In genomic region chr9:103473915-103474688, GRCm38 (mm10) we compare ENCODE assay signal across 9 mouse cellular contexts. TPM values are rescaled to one million over a fixed set of nuclear protein-coding genes. Genes with fewer than 3 reads are reported as not detected.
A peak's percentile ranks its signal among the peaks of the same experiment; 100 is the strongest.
DNase-seq lines count a peak whose midpoint lies in the region; ATAC-seq and TF ChIP-seq lines count a peak whose summit lies in the region.
"Had no signal": no experiment of that assay in that cellular context is flagged by ENCODE, and none has a peak within 500 bp of the region (broad histone marks: within the 10 kb centered on the region; RNA-seq: fewer than 3 reads in every experiment).

No protein-coding gene starts in this region.

- no peak overlapping the region for H3K9ac ChIP-seq in hindbrain, embryonic 16.5 days (ENCODE audit: low read depth, low read length)

- DNase-seq in heart, adult 11 months = peak; percentile 89
- no peak for DNase-seq in heart, postnatal 10 days
- DNase-seq in brain, adult 2 months (ENCODE audit: low read depth, low spot score) = peak; percentile 59
- DNase-seq in adrenal gland, postnatal 10 days = no peak
- no peak for DNase-seq in urinary bladder, postnatal 4 days (ENCODE audit: low spot score in 2 of 2)
- DNase-seq in cerebellum, adult 2 months = no peak

- no peak overlapping the region for H3K4me3 ChIP-seq in hindbrain, embryonic 16.5 days (ENCODE audit: low read length)
- peak overlapping the region; percentile 82 for H3K4me3 ChIP-seq in megakaryocyte, embryonic 14.5 days (replicated peaks)
- no peak overlapping the region for H3K4me3 ChIP-seq in cerebellum, adult 2 months (replicated peaks; ENCODE audit: insufficient read depth, low read depth, low read length)

- no peaks in the 10 kb centered on the region for H3K9me3 ChIP-seq in hindbrain, embryonic 16.5 days (ENCODE audit: control insufficient read depth, low read length)
- peaks cover 23% of the 10 kb centered on the region for H3K9me3 ChIP-seq in megakaryocyte, embryonic 14.5 days

- no peaks in the 10 kb centered on the region for H3K36me3 ChIP-seq in hindbrain, embryonic 16.5 days (ENCODE audit: control insufficient read depth, insufficient read depth, low read length)
- H3K36me3 ChIP-seq in megakaryocyte, embryonic 14.5 days (replicated peaks; ENCODE audit: low read length) = no peaks in the 10 kb centered on the region

- ATAC-seq in hindbrain, embryonic 16.5 days = peak; percentile 53

- peak overlapping the region; percentile 70; the same call in 1 of the 2 replicates for H3K27ac ChIP-seq in hindbrain, embryonic 16.5 days (ENCODE audit: low read depth, low read length)
- H3K27ac ChIP-seq in cerebellum, adult 2 months (ENCODE audit: insufficient read depth, low read length) = no peak overlapping the region
- H3K27ac ChIP-seq: macrophage had no signal

- no peak for TF ChIP-seq CTCF in cerebellum, adult 2 months (IDR thresholded peaks at IDR 0.05; ENCODE audit: borderline replicate concordance, insufficient read depth, low read depth, low read length)

- H3K4me1 ChIP-seq in hindbrain, embryonic 16.5 days (ENCODE audit: control insufficient read depth, insufficient read depth, low read depth, low read length) = peaks cover 16% of the 10 kb centered on the region
- peaks cover 39% of the 10 kb centered on the region for H3K4me1 ChIP-seq in megakaryocyte, embryonic 14.5 days
- no peaks in the 10 kb centered on the region for H3K4me1 ChIP-seq in cerebellum, adult 2 months (ENCODE audit: control insufficient read depth, insufficient read depth, low read length)

- WGBS in hindbrain, embryonic 16.5 days = 17% methylated on average over 13 of the region's 13 CpGs
- 43% methylated on average over 13 of the region's 13 CpGs for WGBS in cerebellum, adult 2 months

- peak overlapping the region; percentile 38 for H3K4me2 ChIP-seq in hindbrain, embryonic 16.5 days (ENCODE audit: low read length)

- H3K27me3 ChIP-seq in hindbrain, embryonic 16.5 days (replicated peaks; ENCODE audit: control insufficient read depth, insufficient read depth, low read length) = no peaks in the 10 kb centered on the region; the same call in 1 of the 2 replicates
- no peaks in the 10 kb centered on the region for H3K27me3 ChIP-seq in megakaryocyte, embryonic 14.5 days (replicated peaks)
- H3K27me3 ChIP-seq in cerebellum, adult 2 months (ENCODE audit: control insufficient read depth, insufficient read depth, low read length) = no peaks in the 10 kb centered on the region

- no peak for TF ChIP-seq POLR2A in cerebellum, adult 2 months (IDR thresholded peaks at IDR 0.05; ENCODE audit: borderline replicate concordance, insufficient read depth, low read length)

- intact Hi-C loops in heart, postnatal 10 days (cut with DNase I) = loop anchor here (10.0 kb wide), 1 partner anchor 259 kb away; no protein-coding TSS in a partner anchor

RNA-seq across cellular contexts. Expression of gene Bfsp2, which starts 6.1 kb away (rescaled TPM):
- total RNA-seq in heart, postnatal 10 days (2021) = under 1 TPM; 0.35 to 0.48 TPM
- polyA plus RNA-seq in hindbrain, embryonic 16.5 days (2015; fragmentation: Nextera tagmentation; extraction: Ambion mirVana) = 5.0 and 6.0 TPM in 2 replicates
- polyA plus RNA-seq in megakaryocyte, embryonic 14.5 days (2012; ENCODE audit: insufficient read depth, low replicate concordance) = 0.95 TPM in 1 of 2 replicates, not detected in the other
- under 1 TPM; 0.55 to 0.60 TPM for total RNA-seq in adrenal gland, postnatal 10 days (2021)
- polyA plus RNA-seq in cerebellum, adult 2 months (2012; rRNA removed) = 7.6 and 9.2 TPM in 2 replicates
- polyA plus RNA-seq: macrophage had no signal

Comparison
In these comparisons a context has a peak if more than half of its experiments do, and no peak if none do; other contexts are left out.
1. DNase-seq: peak in heart, adult 11 months (single experiment) and brain, adult 2 months (single experiment); none in heart, postnatal 10 days (0 of 2), adrenal gland, postnatal 10 days (single experiment), urinary bladder, postnatal 4 days (0 of 2) and cerebellum, adult 2 months (0 of 2).